Mouse (Mus musculus) heart, embryonic 14.5 days (tissue): ENCODE measurements around the gene 4931429L15Rik. TPM values are rescaled to one million over a fixed set of nuclear protein-coding genes. Genes with fewer than 3 reads are reported as not detected.

ENCODE experiments used
- ATAC-seq: fragments of 200-750 bp; cut with Nextera tagmentation; 2 replicates; pipeline ENCODE4 v1.8.0; 2017; ENCODE audit warnings: low read depth, moderate TSS enrichment; ENCODE audit not compliant: insufficient number of reproducible peaks, insufficient read depth, low FRiP score
- H3K27ac ChIP-seq, 2 experiments: fragments of 200-500 bp in 1 of 2; fragments of 300-500 bp in 1 of 2; sonication (generic) in 1 of 2; replicated peaks in 1 of 2; 2 replicates each; pipeline ENCODE4 v1.5.1; 2012 to 2014; ENCODE audit warnings: low read depth in 2 of 2, low read length in 2 of 2, control low read depth in 1 of 2, mild to moderate bottlenecking in 1 of 2, mixed read lengths in 1 of 2; ENCODE audit not compliant: control insufficient read depth in 1 of 2, insufficient read depth in 1 of 2
- H3K27me3 ChIP-seq: fragments of 300-500 bp; sonication (generic); 2 replicates; pipeline ENCODE4 v1.6.1; 2014; ENCODE audit warnings: mild to moderate bottlenecking, low read length, control low read depth; ENCODE audit not compliant: control insufficient read depth, insufficient read depth
- H3K36me3 ChIP-seq: fragments of 300-500 bp; sonication (generic); 2 replicates; pipeline ENCODE4 v1.6.1; 2014; ENCODE audit warnings: mild to moderate bottlenecking, control low read depth, low read length, mixed read lengths; ENCODE audit not compliant: control insufficient read depth, insufficient read depth
- H3K4me1 ChIP-seq, 2 experiments: fragments of 200-500 bp in 1 of 2; fragments of 300-500 bp in 1 of 2; sonication (generic) in 1 of 2; 2 replicates each; pipeline ENCODE4 v1.6.1; 2012 to 2014; ENCODE audit warnings: low read length in 2 of 2, control low read depth in 1 of 2, mixed read lengths in 1 of 2; ENCODE audit not compliant: control insufficient read depth in 2 of 2, insufficient read depth in 2 of 2
- H3K4me2 ChIP-seq: fragments of 300-500 bp; sonication (generic); 2 replicates; pipeline ENCODE4 v1.6.1; 2014; ENCODE audit warnings: mild to moderate bottlenecking, low read length
- H3K4me3 ChIP-seq, 2 experiments: fragments of 200-500 bp in 1 of 2; fragments of 300-500 bp in 1 of 2; sonication (generic) in 1 of 2; 2 replicates each; pipeline ENCODE4 v1.5.1; 2012 to 2014; ENCODE audit warnings: low read length in 2 of 2, mild to moderate bottlenecking in 2 of 2, control low read depth in 1 of 2, low read depth in 1 of 2, moderate library complexity in 1 of 2; ENCODE audit not compliant: control insufficient read depth in 1 of 2, insufficient read depth in 1 of 2
- H3K9ac ChIP-seq: fragments of 300-500 bp; sonication (generic); 2 replicates; pipeline ENCODE4 v1.6.1; 2014; ENCODE audit warnings: mild to moderate bottlenecking, low read length
- H3K9me3 ChIP-seq: fragments of 300-500 bp; sonication (generic); 2 replicates; pipeline ENCODE4 v1.6.1; 2016; ENCODE audit warnings: low read length, control low read depth; ENCODE audit not compliant: control insufficient read depth
- WGBS: fragments of 180-500 bp; shearing (Covaris S2); extraction: QIAGEN DNeasy Blood & Tissue Kit; methylation state at CpG from one replicate; pipeline ENCODE4 v1.1.7; 2014; 5-methylcytosine and 5-hydroxymethylcytosine counted together
- polyA plus RNA-seq: library from polyadenylated mRNA; unstranded; fragments of >200 nt; fragmentation: Nextera tagmentation; extraction: Ambion mirVana; gene quantifications from 2 replicates; pipeline ENCODE4 v1.2.1, GENCODE M21; 2014

Gene 4931429L15Rik
- polyA plus RNA-seq, 1 experiment from 2014 or later, result not detected

- Histone ChIP-seq H3K4me1 (peaks cover 11 to 14% of the 10 kb centered on the region in 2 experiments; a peak in 3 of 4 replicates), H3K9ac (no peak overlapping the region), H3K36me3 (no peaks in the 10 kb centered on the region), H3K27ac (no peak overlapping the region), H3K4me3 (no peak overlapping the region), H3K4me2 (no peak overlapping the region), H3K27me3 (no peaks in the 10 kb centered on the region), H3K9me3 (no peaks in the 10 kb centered on the region)
- 90% methylated on average over 11 of the region's 11 CpGs for WGBS
- no peak for ATAC-seq
These were observed 7.1 kb upstream of the 4931429L15Rik start for GRCm38 (mm10) chr9:46326694-46327405.

- Histone ChIP-seq H3K9me3 (peaks cover 3% of the 10 kb centered on the region; the same call in 1 of the 2 replicates), H3K27me3 (no peaks in the 10 kb centered on the region), H3K4me2 (no peak overlapping the region), H3K4me1 (no peaks in the 10 kb centered on the region), H3K9ac (no peak overlapping the region), H3K27ac (no peak overlapping the region), H3K36me3 (no peaks in the 10 kb centered on the region), H3K4me3 (no peak overlapping the region)
- ATAC-seq, result no peak
- WGBS, result 81% methylated on average over 2 of the region's 2 CpGs
These were observed 675 bp upstream of the 4931429L15Rik start for GRCm38 (mm10) chr9:46320461-46320860.

GRCm38 (mm10) chr9:46317957-46318356 is 1.8 kb downstream of the 4931429L15Rik start:
- 87% methylated on average over 3 of the region's 3 CpGs for WGBS
- Histone ChIP-seq H3K4me1 (no peaks in the 10 kb centered on the region), H3K36me3 (no peaks in the 10 kb centered on the region), H3K27ac (no peak overlapping the region), H3K4me2 (no peak overlapping the region), H3K9ac (no peak overlapping the region), H3K9me3 (peaks cover 3% of the 10 kb centered on the region; the same call in 1 of the 2 replicates), H3K4me3 (no peak overlapping the region), H3K27me3 (no peaks in the 10 kb centered on the region)
- ATAC-seq, result no peak

- no peak overlapping the region for H3K9ac ChIP-seq
- no peak for ATAC-seq
- peaks cover 3% of the 10 kb centered on the region; the same call in 1 of the 2 replicates for H3K9me3 ChIP-seq
- H3K27ac ChIP-seq, result no peak overlapping the region
- no peaks in the 10 kb centered on the region for H3K4me1 ChIP-seq
- H3K27me3 ChIP-seq, result peaks cover 3% of the 10 kb centered on the region; the same call in 1 of the 2 replicates
- H3K36me3 ChIP-seq, result no peaks in the 10 kb centered on the region
- no peak overlapping the region for H3K4me2 ChIP-seq
- WGBS, result 60% methylated on average over 8 of the region's 8 CpGs
- H3K4me3 ChIP-seq, result no peak overlapping the region
These were observed 2.9 kb downstream of the 4931429L15Rik start for GRCm38 (mm10) chr9:46316909-46317308.

GRCm38 (mm10) chr9:46316388-46316787 is 3.4 kb downstream of the 4931429L15Rik start:
- Histone ChIP-seq H3K4me3 (no peak overlapping the region), H3K9ac (no peak overlapping the region), H3K4me2 (no peak overlapping the region), H3K4me1 (no peaks in the 10 kb centered on the region), H3K27ac (no peak overlapping the region), H3K9me3 (peaks cover 3% of the 10 kb centered on the region; the same call in 1 of the 2 replicates), H3K27me3 (peaks cover 3% of the 10 kb centered on the region; the same call in 1 of the 2 replicates), H3K36me3 (no peaks in the 10 kb centered on the region)
- WGBS, result 29% methylated on average over 5 of the region's 5 CpGs
- no peak for ATAC-seq

GRCm38 (mm10) chr9:46315807-46316365 is 3.9 kb downstream of the 4931429L15Rik start:
- no peaks in the 10 kb centered on the region for H3K4me1 ChIP-seq
- no peak for ATAC-seq
- no peak overlapping the region for H3K4me2 ChIP-seq
- peaks cover 3% of the 10 kb centered on the region; the same call in 1 of the 2 replicates for H3K27me3 ChIP-seq
- no peak overlapping the region for H3K27ac ChIP-seq
- H3K9me3 ChIP-seq, result peaks cover 3% of the 10 kb centered on the region; the same call in 1 of the 2 replicates
- H3K36me3 ChIP-seq, result no peaks in the 10 kb centered on the region
- no peak overlapping the region for H3K4me3 ChIP-seq
- 59% methylated on average over 11 of the region's 11 CpGs for WGBS
- H3K9ac ChIP-seq, result no peak overlapping the region

GRCm38 (mm10) chr9:46314921-46315320 is 4.9 kb downstream of the 4931429L15Rik start:
- H3K4me3 ChIP-seq, result no peak overlapping the region

More at GRCm38 (mm10) chr9:46314921-46315320, 4.9 kb downstream of the 4931429L15Rik start:
- H3K4me1 ChIP-seq, result no peaks in the 10 kb centered on the region
- H3K36me3 ChIP-seq, result no peaks in the 10 kb centered on the region
- no peak overlapping the region for H3K27ac ChIP-seq
- H3K27me3 ChIP-seq, result peaks cover 3% of the 10 kb centered on the region; the same call in 1 of the 2 replicates
- WGBS, result 34% methylated on average over 2 of the region's 2 CpGs
- peaks cover 2% of the 10 kb centered on the region; the same call in 1 of the 2 replicates for H3K9me3 ChIP-seq
- H3K4me2 ChIP-seq, result no peak overlapping the region
- no peak overlapping the region for H3K9ac ChIP-seq
- no peak for ATAC-seq
